25 mouse cellular contexts compared by ENCODE assay signal in the genomic region with DNA sequence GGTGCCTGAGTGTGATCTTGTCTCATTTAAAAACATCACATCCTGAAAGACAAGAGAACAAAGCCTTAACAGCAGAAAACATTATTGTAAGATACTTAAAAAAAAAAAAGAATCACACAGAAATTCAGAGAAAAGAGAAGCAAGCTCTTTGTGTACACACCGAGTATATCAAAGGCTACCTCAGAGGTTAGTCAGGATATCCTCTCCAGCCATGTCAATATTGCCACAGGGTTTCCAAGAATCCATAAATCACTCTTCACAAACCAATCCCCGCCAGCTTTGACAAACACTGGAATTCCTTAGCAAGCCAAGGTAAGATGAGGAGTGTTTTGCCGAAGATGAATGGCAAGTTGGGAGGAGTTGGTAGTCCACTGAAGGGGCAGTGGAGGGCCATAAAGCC.
DNase-seq lines count a peak whose midpoint lies in the region; ATAC-seq and TF ChIP-seq lines count a peak whose summit lies in the region.
"Had no signal": no experiment of that assay in that cellular context is flagged by ENCODE, and none has a peak within 500 bp of the region (broad histone marks: within the 10 kb centered on the region; RNA-seq: fewer than 3 reads in every experiment).

No protein-coding gene starts in this region.

- 38% methylated on average over 3 of the region's 3 CpGs for WGBS in lung, embryonic 14.5 days
- 52% methylated on average over 3 of the region's 3 CpGs for WGBS in lung, adult 2 months
- 48% methylated on average over 3 of the region's 3 CpGs for WGBS in neural tube, embryonic 13.5 days

- no peaks in the 10 kb centered on the region for H3K9me3 ChIP-seq in lung, embryonic 14.5 days (ENCODE audit: low read depth, low read length)
- no peaks in the 10 kb centered on the region for H3K9me3 ChIP-seq in neural tube, embryonic 13.5 days
- H3K9me3 ChIP-seq: forebrain, embryonic 10.5 days; forebrain, embryonic 13.5 days; heart, embryonic 10.5 days; heart, embryonic 13.5 days had no signal

- H3K4me3 ChIP-seq in lung, embryonic 14.5 days (ENCODE audit: low read depth, low read length): no peak overlapping the region
- H3K4me3 ChIP-seq in lung, adult 2 months (replicated peaks; ENCODE audit: extremely low read depth, low read depth, low read length): no peak overlapping the region
- H3K4me3 ChIP-seq in neural tube, embryonic 13.5 days: no peak overlapping the region
- H3K4me3 ChIP-seq: forebrain, embryonic 10.5 days; forebrain, embryonic 13.5 days; heart, adult 2 months; heart, embryonic 10.5 days; heart, embryonic 13.5 days had no signal

- no peak for TF ChIP-seq CTCF in lung, embryonic 14.5 days (IDR thresholded peaks at IDR 0.05; ENCODE audit: low read depth)
- TF ChIP-seq CTCF in lung, adult 2 months (IDR thresholded peaks at IDR 0.05; ENCODE audit: insufficient read depth, low read length): no peak

- peak; percentile 71; the same call in 1 of the 2 replicates for ATAC-seq in lung, embryonic 14.5 days (ENCODE audit: insufficient read depth)
- no peak for ATAC-seq in neural tube, embryonic 13.5 days (ENCODE audit: low read depth)
- ATAC-seq: activated CD4-positive, CD25-positive, alpha-beta regulatory T cell, adult 4 months; forebrain, embryonic 13.5 days; forebrain, embryonic 16.5 days; hindbrain, postnatal 0 days had no signal

- TF ChIP-seq POLR2A in lung, adult 2 months (IDR thresholded peaks at IDR 0.05; ENCODE audit: borderline replicate concordance, extremely low read depth, low read depth, low read length): no peak

- H3K27me3 ChIP-seq in lung, embryonic 14.5 days (ENCODE audit: insufficient read depth, low read length): no peaks in the 10 kb centered on the region
- no peaks in the 10 kb centered on the region; the same call in 1 of the 2 replicates for H3K27me3 ChIP-seq in neural tube, embryonic 13.5 days
- H3K27me3 ChIP-seq: forebrain, embryonic 13.5 days; heart, embryonic 13.5 days had no signal

- DNase-seq in embryo, embryonic 10 days (ENCODE audit: low spot score): peak; percentile 26
- DNase-seq in embryo, embryonic 9.5 days (ENCODE audit: extremely low spot score): no peak
- DNase-seq in lung, embryonic 14.5 days: peak; percentile 42
- no peak for DNase-seq in lung, adult 2 months
- no peak for DNase-seq in neural tube, embryonic 10.5 days (ENCODE audit: extremely low spot score, low spot score)
- DNase-seq: adrenal gland, adult 8-10 months; adrenal gland, postnatal 25 days; cerebellum, adult 11-12 months; cerebellum, adult 8-10 months; cerebellum, postnatal 10 days; cerebellum, postnatal 36 days; gastrocnemius, postnatal 10 days; gastrocnemius, postnatal 36 days; heart, adult 2 months; heart, postnatal 14 days; heart, postnatal 4 days had no signal

- H3K9ac ChIP-seq in lung, embryonic 14.5 days: no peak overlapping the region
- no peak overlapping the region for H3K9ac ChIP-seq in neural tube, embryonic 13.5 days
- H3K9ac ChIP-seq: forebrain, embryonic 13.5 days; heart, embryonic 13.5 days; hindbrain, embryonic 14.5 days had no signal

- no peaks in the 10 kb centered on the region for H3K4me1 ChIP-seq in lung, embryonic 14.5 days (ENCODE audit: insufficient read depth)
- H3K4me1 ChIP-seq in lung, adult 2 months (ENCODE audit: control insufficient read depth, insufficient read depth, low read length): no peaks in the 10 kb centered on the region
- H3K4me1 ChIP-seq in neural tube, embryonic 13.5 days (replicated peaks): peaks cover 9% of the 10 kb centered on the region
- H3K4me1 ChIP-seq: forebrain, embryonic 10.5 days; heart, embryonic 10.5 days; heart, embryonic 13.5 days had no signal

- H3K4me2 ChIP-seq in lung, embryonic 14.5 days: no peak overlapping the region
- H3K4me2 ChIP-seq in neural tube, embryonic 13.5 days: no peak overlapping the region
- H3K4me2 ChIP-seq: forebrain, embryonic 13.5 days; heart, embryonic 13.5 days; hindbrain, embryonic 14.5 days had no signal

- no peak overlapping the region for H3K27ac ChIP-seq in lung, embryonic 14.5 days (ENCODE audit: low read depth)
- H3K27ac ChIP-seq in neural tube, embryonic 13.5 days (replicated peaks): peak overlapping the region; percentile 65
- H3K27ac ChIP-seq: forebrain, embryonic 10.5 days; forebrain, embryonic 13.5 days; heart, adult 2 months; heart, embryonic 10.5 days; heart, embryonic 13.5 days; hindbrain, embryonic 14.5 days; hindbrain, postnatal 0 days had no signal

- no peaks in the 10 kb centered on the region for H3K36me3 ChIP-seq in lung, embryonic 14.5 days (ENCODE audit: insufficient read depth)
- H3K36me3 ChIP-seq in neural tube, embryonic 13.5 days: no peaks in the 10 kb centered on the region
- H3K36me3 ChIP-seq: forebrain, embryonic 10.5 days; heart, embryonic 10.5 days; heart, embryonic 13.5 days had no signal

Comparison
In these comparisons a context has a peak if more than half of its experiments do, and no peak if none do; other contexts are left out.
1. DNase-seq: peak in embryo, embryonic 10 days (single experiment) and lung, embryonic 14.5 days (single experiment); none in embryo, embryonic 9.5 days (single experiment), lung, adult 2 months (single experiment) and neural tube, embryonic 10.5 days (single experiment).